11 mouse cellular contexts compared by ENCODE assay signal in genomic region chr15:82069898-82070297, GRCm38 (mm10). TPM values are rescaled to one million over a fixed set of nuclear protein-coding genes. Genes with fewer than 3 reads are reported as not detected.
DNase-seq lines count a peak whose midpoint lies in the region; ATAC-seq and TF ChIP-seq lines count a peak whose summit lies in the region.
"Had no signal": no experiment of that assay in that cellular context is flagged by ENCODE, and none has a peak within 500 bp of the region (broad histone marks: within the 10 kb centered on the region; RNA-seq: fewer than 3 reads in every experiment).

TSS of gene Mei1 (plus strand) at chr15:82069996.

- no peak within 1 kb of the TSS for H3K9ac ChIP-seq in stomach, embryonic 14.5 days (replicated peaks; ENCODE audit: low read depth, low read length)
- H3K9ac ChIP-seq in stomach, postnatal 0 days (ENCODE audit: low read length), result no peak within 1 kb of the TSS
- peak within 1 kb of the TSS; percentile 35; the same call in 1 of the 2 replicates for H3K9ac ChIP-seq in limb, embryonic 13.5 days

- TF ChIP-seq CTCF in stomach, postnatal 0 days (IDR thresholded peaks at IDR 0.05; ENCODE audit: low read depth), result no peak

- peak within 1 kb of the TSS; percentile 21 for H3K4me2 ChIP-seq in stomach, embryonic 14.5 days (replicated peaks; ENCODE audit: low read depth, low read length)
- H3K4me2 ChIP-seq in stomach, postnatal 0 days (replicated peaks; ENCODE audit: low read depth), result no peak within 1 kb of the TSS
- H3K4me2 ChIP-seq in limb, embryonic 13.5 days (replicated peaks), result peak within 1 kb of the TSS; percentile 57

- H3K4me1 ChIP-seq in stomach, embryonic 14.5 days (ENCODE audit: control insufficient read depth, insufficient read depth, low read length), result no peaks in the 10 kb centered on the region
- no peaks in the 10 kb centered on the region for H3K4me1 ChIP-seq in stomach, postnatal 0 days (replicated peaks; ENCODE audit: control insufficient read depth, insufficient read depth)
- H3K4me1 ChIP-seq in limb, embryonic 13.5 days, result peaks cover 5% of the 10 kb centered on the region; the same call in 1 of the 2 replicates

- ATAC-seq in stomach, embryonic 14.5 days (ENCODE audit: insufficient number of reproducible peaks, insufficient read depth, low FRiP score, low read depth), result no peak
- ATAC-seq in stomach, postnatal 0 days (ENCODE audit: low FRiP score, low TSS enrichment), result no peak
- no peak for ATAC-seq in limb, embryonic 13.5 days (ENCODE audit: low FRiP score, low read depth)
- no peak for ATAC-seq in monocyte, adult 5-6 weeks (replicated peaks; ENCODE audit: insufficient number of reproducible peaks, low FRiP score, low TSS enrichment, poor library complexity, severe bottlenecking)

- no peak within 1 kb of the TSS for H3K4me3 ChIP-seq in stomach, embryonic 14.5 days (ENCODE audit: low read depth, low read length)
- no peak within 1 kb of the TSS; the same call in 1 of the 2 replicates for H3K4me3 ChIP-seq in stomach, postnatal 0 days (ENCODE audit: low read depth, low read length)
- peak within 1 kb of the TSS; percentile 25 for H3K4me3 ChIP-seq in limb, embryonic 13.5 days
- H3K4me3 ChIP-seq: layer of hippocampus, adult 2 months had no signal

- 20% methylated on average over 40 of the region's 40 CpGs for WGBS in stomach, embryonic 14.5 days
- WGBS in stomach, postnatal 0 days, result 19% methylated on average over 40 of the region's 40 CpGs
- 18% methylated on average over 40 of the region's 40 CpGs for WGBS in limb, embryonic 13.5 days

- H3K9me3 ChIP-seq in stomach, embryonic 14.5 days (ENCODE audit: control insufficient read depth, low read depth, low read length), result no peaks in the 10 kb centered on the region
- no peaks in the 10 kb centered on the region for H3K9me3 ChIP-seq in stomach, postnatal 0 days (ENCODE audit: control insufficient read depth, low read length)
- 0 out of 2 replicates have a peak, but pooled peaks cover 7% of the 10 kb centered on the region for H3K9me3 ChIP-seq in limb, embryonic 13.5 days

- no peak within 1 kb of the TSS for H3K27ac ChIP-seq in stomach, embryonic 14.5 days (ENCODE audit: low read length)
- H3K27ac ChIP-seq in stomach, postnatal 0 days (replicated peaks), result no peak within 1 kb of the TSS
- H3K27ac ChIP-seq in limb, embryonic 13.5 days, result no peak within 1 kb of the TSS
- H3K27ac ChIP-seq: layer of hippocampus, adult 2 months had no signal

- TF ChIP-seq EP300 in stomach, postnatal 0 days (optimal IDR thresholded peaks at IDR 0.05), result no peak

- H3K27me3 ChIP-seq in stomach, embryonic 14.5 days (ENCODE audit: control insufficient read depth, insufficient read depth, low read length), result peaks cover 9% of the 10 kb centered on the region
- H3K27me3 ChIP-seq in stomach, postnatal 0 days (ENCODE audit: control insufficient read depth, insufficient read depth, low read length), result peaks cover 10% of the 10 kb centered on the region; the same call in 1 of the 2 replicates
- peaks cover 64% of the 10 kb centered on the region for H3K27me3 ChIP-seq in limb, embryonic 13.5 days

- DNase-seq in embryo, embryonic 10 days (ENCODE audit: low spot score), result peak; percentile 14
- no peak for DNase-seq in embryo, embryonic 9.5 days (ENCODE audit: extremely low spot score)
- no peak for DNase-seq in stomach, postnatal 0 days (ENCODE audit: low spot score)
- no peak for DNase-seq in urinary bladder, postnatal 14 days (ENCODE audit: low spot score)
- no peak for DNase-seq in MN1 (ENCODE audit: low spot score)
- DNase-seq: adrenal gland, adult 8-10 months; thymus, postnatal 36 days had no signal

- H3K36me3 ChIP-seq in stomach, embryonic 14.5 days (ENCODE audit: control insufficient read depth, insufficient read depth, low read length), result no peaks in the 10 kb centered on the region
- no peaks in the 10 kb centered on the region for H3K36me3 ChIP-seq in stomach, postnatal 0 days (ENCODE audit: control insufficient read depth, insufficient read depth, low read length)
- H3K36me3 ChIP-seq in limb, embryonic 13.5 days, result no peaks in the 10 kb centered on the region

RNA-seq across cellular contexts. Expression of gene Mei1, which starts in this region (rescaled TPM):
- polyA plus RNA-seq in stomach, embryonic 14.5 days (2014; fragmentation: Nextera tagmentation; extraction: Ambion mirVana), result 0.09 TPM in 1 of 2 replicates, not detected in the other
- polyA plus RNA-seq in stomach, postnatal 0 days (2015; fragmentation: Nextera tagmentation; extraction: Ambion mirVana), result 0.02 and 0.04 TPM in 2 replicates
- 0.11 and 0.17 TPM in 2 replicates for polyA plus RNA-seq in limb, embryonic 13.5 days (2015; fragmentation: Nextera tagmentation; extraction: Ambion mirVana)
- not detected in 3 replicates for total RNA-seq in monocyte, adult 5-6 weeks (2017)
